Mouse (Mus musculus): ENCODE results near the gene Iqgap2. TPM values are rescaled to one million over a fixed set of nuclear protein-coding genes. Genes with fewer than 3 reads are reported as not detected.

The Iqgap2 gene
- polyA plus RNA-seq, 2 experiments, result 10.5 to 12.7 TPM

- TF ChIP-seq POLR2A (IDR thresholded peaks at IDR 0.05; ENCODE audit: borderline replicate concordance, extremely low read depth, insufficient read depth, insufficient read length), result no peak
- H3K27me3 ChIP-seq (ENCODE audit: control insufficient read depth, insufficient read depth, low read length), result no peaks in the 10 kb centered on the region
- H3K4me3 ChIP-seq (replicated peaks; ENCODE audit: low read length), result no peak overlapping the region
- 28% methylated on average over 7 of the region's 7 CpGs for WGBS
- ATAC-seq (ENCODE audit: low FRiP score, low read depth) (no peak), DNase-seq (ENCODE audit: low spot score) (no peak)
- H3K9me3 ChIP-seq (ENCODE audit: control insufficient read depth, low read length), result no peaks in the 10 kb centered on the region
- no peak overlapping the region for H3K9ac ChIP-seq (ENCODE audit: low read depth, low read length, severe bottlenecking)
- peak overlapping the region; percentile 58; the same call in 1 of the 2 replicates for H3K27ac ChIP-seq (replicated peaks; ENCODE audit: low read depth, low read length)
- H3K4me1 ChIP-seq (ENCODE audit: control insufficient read depth, insufficient read depth, low read length), result peaks cover 27% of the 10 kb centered on the region
- no peak overlapping the region for H3K4me2 ChIP-seq (replicated peaks; ENCODE audit: low read depth, low read length, severe bottlenecking)
- H3K36me3 ChIP-seq (ENCODE audit: control insufficient read depth, insufficient read depth, low read length), result peaks cover 5% of the 10 kb centered on the region
These were observed 248.0 kb downstream of the Iqgap2 start for GRCm38 (mm10) chr13:95643740-95644139.

DNA sequence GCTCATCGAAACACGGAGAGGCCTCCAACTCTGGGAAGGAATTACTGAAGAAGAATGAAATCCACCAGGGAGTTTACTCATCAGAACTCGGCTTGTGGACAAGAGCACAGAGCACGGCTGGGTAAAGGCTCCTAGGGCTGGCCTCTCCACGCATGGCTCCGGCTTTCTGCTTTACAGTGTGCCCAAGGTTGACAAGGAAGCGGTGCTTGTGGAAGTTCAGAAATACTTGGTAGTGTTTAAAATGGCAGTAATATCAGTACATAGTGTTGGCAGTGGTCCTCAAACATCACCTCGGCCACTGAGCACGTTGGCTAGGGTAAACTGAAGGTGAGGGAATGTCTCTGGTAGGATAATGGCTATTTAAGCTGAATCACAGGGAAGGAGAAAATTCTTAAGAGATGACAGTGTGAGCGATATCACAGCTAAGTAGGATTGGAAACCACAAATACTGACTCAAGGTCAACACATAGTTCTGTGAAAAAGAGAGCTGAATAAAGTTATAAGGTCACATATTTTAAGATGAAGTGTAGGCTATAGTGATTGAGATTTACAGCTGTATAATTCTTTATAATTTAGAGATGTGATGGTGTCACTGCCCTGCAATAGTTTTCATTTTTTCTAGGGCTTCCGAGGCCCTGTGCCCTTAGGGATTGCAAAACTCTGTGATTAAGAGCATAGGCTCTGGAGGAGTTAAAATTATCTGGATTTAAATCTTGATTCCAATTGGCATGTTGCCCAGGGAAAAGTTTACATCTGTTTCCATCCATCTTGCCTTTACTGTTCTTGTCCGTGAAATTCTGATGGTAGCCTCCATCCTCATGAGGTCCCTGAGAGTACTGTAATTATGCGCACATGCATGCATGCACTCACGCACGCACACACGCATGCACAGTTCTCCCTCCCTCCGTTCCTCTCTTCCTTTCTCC, 250.4 kb downstream of the Iqgap2 start:
- peak; percentile 66 for DNase-seq (ENCODE audit: low spot score)
- ATAC-seq (ENCODE audit: low FRiP score, low read depth), result peak; percentile 27; the same call in 1 of the 2 replicates
- no peaks in the 10 kb centered on the region for H3K9me3 ChIP-seq (ENCODE audit: control insufficient read depth, low read length)
- no peak overlapping the region for H3K27ac ChIP-seq (replicated peaks; ENCODE audit: low read depth, low read length)
- H3K4me3 ChIP-seq (replicated peaks; ENCODE audit: low read length), result no peak overlapping the region
- no peak overlapping the region for H3K9ac ChIP-seq (ENCODE audit: low read depth, low read length, severe bottlenecking)
- no peaks in the 10 kb centered on the region for H3K27me3 ChIP-seq (ENCODE audit: control insufficient read depth, insufficient read depth, low read length)
- H3K36me3 ChIP-seq (ENCODE audit: control insufficient read depth, insufficient read depth, low read length), result peaks cover 9% of the 10 kb centered on the region
- TF ChIP-seq POLR2A (IDR thresholded peaks at IDR 0.05; ENCODE audit: borderline replicate concordance, extremely low read depth, insufficient read depth, insufficient read length), result no peak
- WGBS, result 74% methylated on average over 17 of the region's 17 CpGs
- peaks cover 24% of the 10 kb centered on the region for H3K4me1 ChIP-seq (ENCODE audit: control insufficient read depth, insufficient read depth, low read length)
- no peak overlapping the region for H3K4me2 ChIP-seq (replicated peaks; ENCODE audit: low read depth, low read length, severe bottlenecking)

DNA sequence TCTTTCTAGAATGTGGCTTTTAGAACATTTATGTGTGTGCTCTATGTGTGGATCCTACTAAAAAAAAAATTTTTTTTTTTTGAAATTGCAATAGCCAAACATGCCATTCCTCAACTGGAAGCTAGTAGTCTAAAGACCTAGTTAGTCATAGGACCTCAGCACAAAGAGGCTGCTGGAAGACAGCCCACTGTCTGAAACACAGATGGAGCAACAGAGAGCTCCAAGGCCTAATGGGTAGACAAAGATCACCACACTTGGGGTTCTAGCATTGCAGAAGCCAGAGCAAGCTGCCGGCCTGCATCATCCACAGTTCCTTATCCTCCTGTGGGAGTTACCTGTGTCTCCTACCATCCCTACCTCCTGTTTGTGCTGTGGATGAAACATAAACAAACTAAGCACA, 251.3 kb downstream of the Iqgap2 start:
- no peak for ATAC-seq (ENCODE audit: low FRiP score, low read depth)

DNA sequence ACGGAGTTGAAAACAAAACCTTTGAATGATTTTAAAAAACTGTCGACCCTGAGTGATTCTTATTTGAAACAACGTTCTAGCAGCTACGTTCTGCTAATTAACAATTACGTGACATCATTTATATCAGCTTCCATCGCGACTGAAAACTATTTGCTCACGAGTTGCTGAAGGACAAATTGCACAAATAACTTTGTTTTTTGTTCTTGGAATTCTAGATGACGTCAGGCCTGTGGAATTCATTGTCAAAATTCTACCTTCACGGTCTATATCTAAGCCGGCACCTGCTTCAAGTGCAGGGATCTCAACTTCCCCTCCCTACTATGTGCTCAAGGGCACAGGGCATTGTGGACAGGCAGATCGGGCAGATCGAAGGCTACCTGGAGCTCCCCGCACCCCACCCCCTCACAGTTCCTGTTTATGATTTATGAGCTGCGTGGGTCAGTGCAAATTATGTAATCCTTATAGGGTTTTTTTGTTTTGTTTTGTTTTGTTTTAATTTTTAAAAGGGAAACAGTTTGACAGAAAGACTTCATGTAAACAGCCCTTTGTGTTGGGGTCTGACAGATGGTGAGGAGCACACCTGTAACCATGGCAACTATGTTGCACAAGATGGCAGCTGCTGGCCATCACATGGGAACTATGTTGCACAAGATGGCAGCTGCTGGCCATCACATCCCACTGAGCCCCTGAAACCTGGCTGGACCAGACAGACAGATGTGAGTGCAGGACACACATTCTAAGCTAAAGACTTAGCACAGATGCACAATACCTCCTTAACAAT, 252.2 kb downstream of the Iqgap2 start:
- 0 out of 2 replicates have a peak, but pooled peaks cover 4% of the 10 kb centered on the region for H3K36me3 ChIP-seq (ENCODE audit: control insufficient read depth, insufficient read depth, low read length)
- no peak overlapping the region for H3K9ac ChIP-seq (ENCODE audit: low read depth, low read length, severe bottlenecking)
- peak overlapping the region; percentile 33; the same call in 1 of the 2 replicates for H3K27ac ChIP-seq (replicated peaks; ENCODE audit: low read depth, low read length)
- no peak for DNase-seq (ENCODE audit: low spot score)
- ATAC-seq (ENCODE audit: low FRiP score, low read depth), result 0 out of 2 replicates have a peak, but pooled peaks have one; percentile 17
- no peak overlapping the region for H3K4me3 ChIP-seq (replicated peaks; ENCODE audit: low read length)
- H3K4me2 ChIP-seq (replicated peaks; ENCODE audit: low read depth, low read length, severe bottlenecking), result no peak overlapping the region
- TF ChIP-seq POLR2A (IDR thresholded peaks at IDR 0.05; ENCODE audit: borderline replicate concordance, extremely low read depth, insufficient read depth, insufficient read length), result no peak
- no peaks in the 10 kb centered on the region for H3K27me3 ChIP-seq (ENCODE audit: control insufficient read depth, insufficient read depth, low read length)
- 52% methylated on average over 15 of the region's 15 CpGs for WGBS
- no peaks in the 10 kb centered on the region for H3K9me3 ChIP-seq (ENCODE audit: control insufficient read depth, low read length)
- H3K4me1 ChIP-seq (ENCODE audit: control insufficient read depth, insufficient read depth, low read length), result peaks cover 24% of the 10 kb centered on the region

More for the DNA sequence above, 251.3 kb downstream of the Iqgap2 start:
- TF ChIP-seq POLR2A (IDR thresholded peaks at IDR 0.05; ENCODE audit: borderline replicate concordance, extremely low read depth, insufficient read depth, insufficient read length), result no peak
- no peak overlapping the region for H3K9ac ChIP-seq (ENCODE audit: low read depth, low read length, severe bottlenecking)
- no peak overlapping the region for H3K4me2 ChIP-seq (replicated peaks; ENCODE audit: low read depth, low read length, severe bottlenecking)
- H3K27ac ChIP-seq (replicated peaks; ENCODE audit: low read depth, low read length), result no peak overlapping the region
- H3K4me1 ChIP-seq (ENCODE audit: control insufficient read depth, insufficient read depth, low read length), result peaks cover 24% of the 10 kb centered on the region
- 85% methylated on average over 1 of the region's 1 CpGs for WGBS
- H3K9me3 ChIP-seq (ENCODE audit: control insufficient read depth, low read length), result no peaks in the 10 kb centered on the region
- DNase-seq (ENCODE audit: low spot score), result no peak
- no peaks in the 10 kb centered on the region for H3K27me3 ChIP-seq (ENCODE audit: control insufficient read depth, insufficient read depth, low read length)
- H3K36me3 ChIP-seq (ENCODE audit: control insufficient read depth, insufficient read depth, low read length), result peaks cover 9% of the 10 kb centered on the region; the same call in 1 of the 2 replicates
- H3K4me3 ChIP-seq (replicated peaks; ENCODE audit: low read length), result no peak overlapping the region

- ATAC-seq (ENCODE audit: low FRiP score, low read depth), result no peak
- H3K27me3 ChIP-seq (ENCODE audit: control insufficient read depth, insufficient read depth, low read length), result no peaks in the 10 kb centered on the region
- no peak overlapping the region for H3K9ac ChIP-seq (ENCODE audit: low read depth, low read length, severe bottlenecking)
- TF ChIP-seq POLR2A (IDR thresholded peaks at IDR 0.05; ENCODE audit: borderline replicate concordance, extremely low read depth, insufficient read depth, insufficient read length), result no peak
- H3K4me3 ChIP-seq (replicated peaks; ENCODE audit: low read length), result no peak overlapping the region
- DNase-seq (ENCODE audit: low spot score), result no peak
- no peak overlapping the region for H3K4me2 ChIP-seq (replicated peaks; ENCODE audit: low read depth, low read length, severe bottlenecking)
- no peaks in the 10 kb centered on the region for H3K9me3 ChIP-seq (ENCODE audit: control insufficient read depth, low read length)
- WGBS, result 22% methylated on average over 5 of the region's 5 CpGs
- H3K4me1 ChIP-seq (ENCODE audit: control insufficient read depth, insufficient read depth, low read length), result peaks cover 22% of the 10 kb centered on the region
- H3K36me3 ChIP-seq (ENCODE audit: control insufficient read depth, insufficient read depth, low read length), result 0 out of 2 replicates have a peak, but pooled peaks cover 4% of the 10 kb centered on the region
- H3K27ac ChIP-seq (replicated peaks; ENCODE audit: low read depth, low read length), result peak overlapping the region; percentile 33; the same call in 1 of the 2 replicates
These were observed 252.8 kb downstream of the Iqgap2 start for GRCm38 (mm10) chr13:95638894-95639293.
